Mouse (Mus musculus): ENCODE measurements at regions not wholly inside any gene's neighbourhood (a gene's known extent, or its start where the extent isn't known, plus 50 kb on each side); places are given as distances from the start of the nearest gene placed in this dataset.

- no peak for DNase-seq (ENCODE audit: low spot score)
Observed at GRCm38 (mm10) chr3:156253172-156253934, 308.2 kb upstream of the Negr1 start.

GRCm38 (mm10) chr3:156256719-156257118 lies 304.9 kb upstream of the Negr1 start:
- DNase-seq (ENCODE audit: low spot score), result no peak

GRCm38 (mm10) chr3:156264654-156265053 lies 296.9 kb upstream of the Negr1 start:
- DNase-seq (ENCODE audit: low spot score), result no peak

GRCm38 (mm10) chr3:156267727-156268126 lies 293.9 kb upstream of the Negr1 start:
- DNase-seq (ENCODE audit: low spot score), result no peak

- DNase-seq (ENCODE audit: low spot score), result no peak
Observed at GRCm38 (mm10) chr3:156299984-156300770, 261.4 kb upstream of the Negr1 start.

GRCm38 (mm10) chr3:156301302-156301701 lies 260.3 kb upstream of the Negr1 start:
- DNase-seq (ENCODE audit: low spot score), result no peak

- DNase-seq (ENCODE audit: low spot score), result no peak
Observed at GRCm38 (mm10) chr3:156301745-156302144, 259.8 kb upstream of the Negr1 start.

- no peak for DNase-seq (ENCODE audit: low spot score)
Observed at GRCm38 (mm10) chr3:156304174-156304573, 257.4 kb upstream of the Negr1 start.

GRCm38 (mm10) chr3:156305064-156305463 lies 256.5 kb upstream of the Negr1 start:
- no peak for DNase-seq (ENCODE audit: low spot score)

- no peak for DNase-seq (ENCODE audit: low spot score)
Observed at GRCm38 (mm10) chr3:156335033-156335793, 226.4 kb upstream of the Negr1 start.

- DNase-seq (ENCODE audit: low spot score), result no peak
Observed at GRCm38 (mm10) chr3:156341484-156341883, 220.1 kb upstream of the Negr1 start.

- peak; percentile 35 for DNase-seq (ENCODE audit: low spot score)
Observed at GRCm38 (mm10) chr3:156351727-156352126, 209.9 kb upstream of the Negr1 start.

GRCm38 (mm10) chr3:156353430-156353829 lies 208.2 kb upstream of the Negr1 start:
- DNase-seq (ENCODE audit: low spot score), result no peak

- DNase-seq (ENCODE audit: low spot score), result no peak
Observed at GRCm38 (mm10) chr3:156353841-156354473, 207.6 kb upstream of the Negr1 start.

- DNase-seq (ENCODE audit: low spot score), result no peak
Observed at GRCm38 (mm10) chr3:156368669-156369343, 192.8 kb upstream of the Negr1 start.

- DNase-seq (ENCODE audit: low spot score), result no peak
Observed at GRCm38 (mm10) chr3:156376717-156377116, 184.9 kb upstream of the Negr1 start.

GRCm38 (mm10) chr3:156382919-156383318 lies 178.7 kb upstream of the Negr1 start:
- no peak for DNase-seq (ENCODE audit: low spot score)

GRCm38 (mm10) chr3:156406136-156406535 lies 155.5 kb upstream of the Negr1 start:
- no peak for DNase-seq (ENCODE audit: low spot score)

GRCm38 (mm10) chr3:156407112-156407511 lies 154.5 kb upstream of the Negr1 start:
- peak; percentile 2 for DNase-seq (ENCODE audit: low spot score)

GRCm38 (mm10) chr3:156410126-156410525 lies 151.5 kb upstream of the Negr1 start:
- no peak for DNase-seq (ENCODE audit: low spot score)

- no peak for DNase-seq (ENCODE audit: low spot score)
Observed at GRCm38 (mm10) chr3:156412757-156413156, 148.8 kb upstream of the Negr1 start.

Measured in retina, embryonic 14.5 days (tissue).